Mouse (Mus musculus) liver, adult 2 months (tissue): Measurements from ENCODE around the gene Nwd2. TPM values are rescaled to one million over a fixed set of nuclear protein-coding genes. Genes with fewer than 3 reads are reported as not detected.

Experiments used
- DNase-seq: peaks from one replicate; pipeline ENCODE4 v3.0.0-alpha.2; 2011; ENCODE audit warnings: low read depth, low spot score; ENCODE audit errors: extremely low read depth
- H3K27ac ChIP-seq: fragments of 200-500 bp; replicated peaks from 2 replicates; pipeline ENCODE4 v1.5.1; 2012; ENCODE audit warnings: low read depth, mild to moderate bottlenecking, control low read depth, inconsistent platforms, low read length; ENCODE audit not compliant: insufficient read depth
- H3K27me3 ChIP-seq: fragments of 200-500 bp; 2 replicates; pipeline ENCODE4 v1.6.1; 2012; ENCODE audit warnings: mild to moderate bottlenecking, moderate library complexity, low read length, inconsistent platforms; ENCODE audit not compliant: control insufficient read depth, insufficient read depth
- H3K36me3 ChIP-seq: fragments of 200-500 bp; 2 replicates; pipeline ENCODE4 v1.6.1; 2012; ENCODE audit warnings: low read length, inconsistent platforms; ENCODE audit not compliant: control insufficient read depth, insufficient read depth
- H3K4me1 ChIP-seq: fragments of 200-500 bp; 2 replicates; pipeline ENCODE4 v1.6.1; 2011; ENCODE audit warnings: low read length; ENCODE audit not compliant: control insufficient read depth, insufficient read depth
- H3K4me3 ChIP-seq: fragments of 200-500 bp; 2 replicates; pipeline ENCODE4 v1.5.1; 2011; ENCODE audit warnings: low read depth, mild to moderate bottlenecking, control low read depth, low read length, moderate library complexity; ENCODE audit not compliant: insufficient read depth
- H3K79me2 ChIP-seq: fragments of 200-500 bp; 2 replicates; pipeline ENCODE4 v1.6.1; 2012; ENCODE audit warnings: inconsistent platforms, mild to moderate bottlenecking, low read length, moderate library complexity; ENCODE audit not compliant: control insufficient read depth, insufficient read depth
- H3K9ac ChIP-seq: fragments of 200-500 bp; 2 replicates; pipeline ENCODE4 v1.6.1; 2012; ENCODE audit warnings: low read depth, mild to moderate bottlenecking, control low read depth, inconsistent platforms, low read length
- CTCF ChIP-seq: fragments of 200-500 bp; IDR thresholded peaks from 2 replicates; pipeline ENCODE4 v1.5.1; 2011; ENCODE audit warnings: low read depth, low read length, control low read depth
- POLR2A ChIP-seq: fragments of 200-500 bp; IDR thresholded peaks from 2 replicates; pipeline ENCODE4 v1.6.1; 2011; ENCODE audit warnings: low read length, control low read depth; ENCODE audit not compliant: insufficient read depth; ENCODE audit errors: extremely low read depth
- WGBS: fragments of 180-500 bp; shearing (Covaris S2); methylation state at CpG from one replicate; pipeline ENCODE4 v1.1.7; 2018; 5-methylcytosine and 5-hydroxymethylcytosine counted together
- polyA plus RNA-seq: library from polyadenylated mRNA; depleted of rRNA; stranded (reverse); fragments of >200 nt; gene quantifications from 2 replicates; pipeline ENCODE4 v1.2.3, GENCODE M21; 2012
- total RNA-seq: library from RNA; depleted of rRNA; stranded (reverse); fragments of >200 nt; gene quantifications from 2 replicates; pipeline ENCODE4 v1.2.3, GENCODE M21; 2014

The Nwd2 gene
- total and polyA plus RNA-seq, 2 experiments, result 0.28 TPM; not detected in 1

GRCm38 (mm10) chr5:63812509-63812865 is 163.6 kb downstream of the Nwd2 start:
- Histone ChIP-seq H3K36me3 (no peaks in the 10 kb centered on the region), H3K27me3 (no peaks in the 10 kb centered on the region), H3K27ac (peak overlapping the region; percentile 95), H3K4me3 (peak overlapping the region; percentile 87), H3K4me1 (peaks cover 11% of the 10 kb centered on the region; the same call in 1 of the 2 replicates), H3K9ac (peak overlapping the region; percentile 93), H3K79me2 (no peaks in the 10 kb centered on the region; the same call in 1 of the 2 replicates)
- under 1% methylated on average over 26 of the region's 26 CpGs for WGBS
- TF ChIP-seq CTCF (no peak), POLR2A (no peak; the same call in 1 of the 2 replicates)
- no peak for DNase-seq

GRCm38 (mm10) chr5:63816643-63817042 is 167.7 kb downstream of the Nwd2 start:
- 53% methylated on average over 7 of the region's 7 CpGs for WGBS
- peaks cover 33% of the 10 kb centered on the region for H3K4me1 ChIP-seq
- TF ChIP-seq POLR2A (no peak), CTCF (no peak)
- H3K27me3 ChIP-seq, result no peaks in the 10 kb centered on the region
- H3K79me2 ChIP-seq, result peaks cover 6% of the 10 kb centered on the region; the same call in 1 of the 2 replicates
- H3K4me3 ChIP-seq, result no peak overlapping the region
- H3K9ac ChIP-seq, result no peak overlapping the region
- no peaks in the 10 kb centered on the region for H3K36me3 ChIP-seq
- H3K27ac ChIP-seq, result no peak overlapping the region
- no peak for DNase-seq

GRCm38 (mm10) chr5:63817270-63817669 is 168.4 kb downstream of the Nwd2 start:
- Histone ChIP-seq H3K4me1 (peaks cover 37% of the 10 kb centered on the region), H3K9ac (no peak overlapping the region), H3K27ac (peak overlapping the region; percentile 4; the same call in 1 of the 2 replicates), H3K36me3 (no peaks in the 10 kb centered on the region), H3K79me2 (peaks cover 6% of the 10 kb centered on the region; the same call in 1 of the 2 replicates), H3K27me3 (no peaks in the 10 kb centered on the region), H3K4me3 (no peak overlapping the region)
- 19% methylated on average over 5 of the region's 5 CpGs for WGBS
- TF ChIP-seq CTCF (no peak), POLR2A (no peak)
- peak; percentile 79 for DNase-seq

GRCm38 (mm10) chr5:63818975-63819374 is 170.1 kb downstream of the Nwd2 start:
- peaks cover 45% of the 10 kb centered on the region for H3K4me1 ChIP-seq
- peak overlapping the region; percentile 49; the same call in 1 of the 2 replicates for H3K27ac ChIP-seq
- no peaks in the 10 kb centered on the region for H3K36me3 ChIP-seq
- no peak for TF ChIP-seq CTCF
- no peak for TF ChIP-seq POLR2A
- H3K27me3 ChIP-seq, result no peaks in the 10 kb centered on the region
- 59% methylated on average over 4 of the region's 4 CpGs for WGBS
- H3K79me2 ChIP-seq, result peaks cover 6% of the 10 kb centered on the region; the same call in 1 of the 2 replicates
- DNase-seq, result no peak
- no peak overlapping the region for H3K4me3 ChIP-seq
- H3K9ac ChIP-seq, result peak overlapping the region; percentile 6; the same call in 1 of the 2 replicates

- Histone ChIP-seq H3K27me3 (no peaks in the 10 kb centered on the region), H3K27ac (no peak overlapping the region), H3K79me2 (peaks cover 6% of the 10 kb centered on the region; the same call in 1 of the 2 replicates), H3K36me3 (no peaks in the 10 kb centered on the region), H3K9ac (no peak overlapping the region), H3K4me1 (peaks cover 44% of the 10 kb centered on the region), H3K4me3 (no peak overlapping the region)
- TF ChIP-seq CTCF (no peak), POLR2A (no peak)
- DNase-seq, result peak; percentile 70
- 44% methylated on average over 6 of the region's 6 CpGs for WGBS
Measured at GRCm38 (mm10) chr5:63819519-63819918, 170.6 kb downstream of the Nwd2 start.

DNA sequence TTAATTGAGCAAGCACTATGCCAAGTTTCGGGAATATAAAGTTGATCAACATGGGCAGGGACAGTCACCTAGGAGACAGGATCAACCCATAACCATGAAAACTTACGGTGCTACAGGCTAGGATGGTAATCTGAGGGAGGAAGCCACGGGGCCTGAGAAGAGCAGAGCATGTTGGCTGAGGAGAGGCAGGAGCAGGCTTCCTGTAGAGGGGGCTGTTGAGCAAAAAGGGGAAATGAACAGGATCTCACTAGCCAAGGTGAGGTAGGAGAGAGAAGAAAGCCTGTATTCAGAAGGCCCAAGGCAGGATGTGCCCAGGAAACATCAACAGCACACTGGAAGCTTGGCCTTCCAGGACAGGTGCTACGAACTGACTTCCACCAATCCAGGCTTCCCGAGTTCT is 172.3 kb downstream of the Nwd2 start:
- DNase-seq, result no peak
- WGBS, result 55% methylated on average over 5 of the region's 5 CpGs
- no peak overlapping the region for H3K9ac ChIP-seq
- H3K4me1 ChIP-seq, result peaks cover 50% of the 10 kb centered on the region
- no peak overlapping the region for H3K4me3 ChIP-seq
- H3K79me2 ChIP-seq, result peaks cover 6% of the 10 kb centered on the region; the same call in 1 of the 2 replicates
- H3K27ac ChIP-seq, result peak overlapping the region; percentile 3
- H3K36me3 ChIP-seq, result no peaks in the 10 kb centered on the region
- TF ChIP-seq CTCF (peak; percentile 56), POLR2A (no peak)
- H3K27me3 ChIP-seq, result no peaks in the 10 kb centered on the region
